Mouse (Mus musculus): ENCODE measurements around the gene Ndufb6. TPM values are rescaled to one million over a fixed set of nuclear protein-coding genes. Genes with fewer than 3 reads are reported as not detected.

Ndufb6 gene
- polyA plus RNA-seq, 1 experiment from 2014 or later = 222 TPM

DNA sequence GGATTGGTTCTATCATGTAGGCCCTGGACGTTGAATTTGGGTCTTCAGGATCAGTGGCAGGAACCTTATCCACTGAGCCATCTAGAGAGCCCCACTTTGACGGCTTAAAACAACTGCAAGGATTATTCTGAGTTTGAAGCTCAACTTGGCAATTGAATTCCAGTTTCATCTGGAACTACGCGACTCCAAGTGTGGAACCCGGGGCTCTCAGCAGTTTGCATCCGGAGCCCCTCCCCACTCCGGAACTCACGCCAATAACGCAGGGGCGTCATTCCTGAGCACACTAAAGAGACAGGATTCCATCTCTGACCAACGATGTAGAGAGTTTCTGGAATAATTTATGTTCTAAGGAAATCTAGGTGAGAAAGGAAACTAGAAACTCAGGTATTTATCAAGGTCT lies 52.1 kb downstream of the Ndufb6 start:
- Histone ChIP-seq H3K4me3 (ENCODE audit: low read depth, low read length) (no peak overlapping the region), H3K27ac (ENCODE audit: low read length) (no peak overlapping the region), H3K36me3 (ENCODE audit: insufficient read depth, low read length) (peaks cover 5% of the 10 kb centered on the region; the same call in 1 of the 2 replicates), H3K9ac (replicated peaks; ENCODE audit: low read depth) (no peak overlapping the region), H3K27me3 (replicated peaks; ENCODE audit: insufficient read depth, low read length) (no peaks in the 10 kb centered on the region), H3K4me2 (replicated peaks; ENCODE audit: low read depth, low read length) (no peak overlapping the region), H3K4me1 (ENCODE audit: insufficient read depth, low read depth, low read length) (no peaks in the 10 kb centered on the region), H3K9me3 (ENCODE audit: low read length) (no peaks in the 10 kb centered on the region)
- WGBS = 72% methylated on average over 11 of the region's 11 CpGs
- TF ChIP-seq EP300 (IDR thresholded peaks at IDR 0.05) (no peak), CTCF (IDR thresholded peaks at IDR 0.05) (no peak)
- no peak for ATAC-seq
- DNase-seq (ENCODE audit: low spot score) = no peak

DNA sequence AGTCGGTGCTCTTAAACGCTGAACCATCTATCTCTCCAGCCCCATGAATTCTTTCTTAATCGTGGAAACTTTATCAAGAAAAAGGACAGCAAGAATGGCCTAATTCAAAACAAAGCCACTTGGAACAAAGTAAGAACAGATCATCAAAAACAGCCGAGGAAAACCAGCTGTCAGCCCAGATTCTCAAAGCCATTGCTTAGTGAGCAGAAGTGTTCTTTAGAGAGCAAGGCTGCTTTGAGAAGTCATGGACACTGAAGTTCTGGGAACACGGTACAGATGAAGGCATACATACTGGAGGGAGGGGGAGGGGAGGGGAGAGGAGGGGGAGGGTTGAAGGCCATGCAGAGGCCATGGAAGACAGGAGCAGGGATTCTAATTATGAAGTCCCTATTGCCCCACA lies 53.1 kb downstream of the Ndufb6 start:
- no peak for TF ChIP-seq CTCF (IDR thresholded peaks at IDR 0.05)
- H3K4me2 ChIP-seq (replicated peaks; ENCODE audit: low read depth, low read length) = no peak overlapping the region
- no peak overlapping the region for H3K9ac ChIP-seq (replicated peaks; ENCODE audit: low read depth)
- no peak overlapping the region for H3K4me3 ChIP-seq (ENCODE audit: low read depth, low read length)
- H3K27ac ChIP-seq (ENCODE audit: low read length) = no peak overlapping the region; the same call in 1 of the 2 replicates
- no peaks in the 10 kb centered on the region for H3K27me3 ChIP-seq (replicated peaks; ENCODE audit: insufficient read depth, low read length)
- H3K9me3 ChIP-seq (ENCODE audit: low read length) = no peaks in the 10 kb centered on the region
- 53% methylated on average over 5 of the region's 5 CpGs for WGBS
- DNase-seq (ENCODE audit: low spot score) = peak; percentile 78
- H3K4me1 ChIP-seq (ENCODE audit: insufficient read depth, low read depth, low read length) = no peaks in the 10 kb centered on the region
- peak; percentile 88 for ATAC-seq
- peaks cover 5% of the 10 kb centered on the region; the same call in 1 of the 2 replicates for H3K36me3 ChIP-seq (ENCODE audit: insufficient read depth, low read length)

DNA sequence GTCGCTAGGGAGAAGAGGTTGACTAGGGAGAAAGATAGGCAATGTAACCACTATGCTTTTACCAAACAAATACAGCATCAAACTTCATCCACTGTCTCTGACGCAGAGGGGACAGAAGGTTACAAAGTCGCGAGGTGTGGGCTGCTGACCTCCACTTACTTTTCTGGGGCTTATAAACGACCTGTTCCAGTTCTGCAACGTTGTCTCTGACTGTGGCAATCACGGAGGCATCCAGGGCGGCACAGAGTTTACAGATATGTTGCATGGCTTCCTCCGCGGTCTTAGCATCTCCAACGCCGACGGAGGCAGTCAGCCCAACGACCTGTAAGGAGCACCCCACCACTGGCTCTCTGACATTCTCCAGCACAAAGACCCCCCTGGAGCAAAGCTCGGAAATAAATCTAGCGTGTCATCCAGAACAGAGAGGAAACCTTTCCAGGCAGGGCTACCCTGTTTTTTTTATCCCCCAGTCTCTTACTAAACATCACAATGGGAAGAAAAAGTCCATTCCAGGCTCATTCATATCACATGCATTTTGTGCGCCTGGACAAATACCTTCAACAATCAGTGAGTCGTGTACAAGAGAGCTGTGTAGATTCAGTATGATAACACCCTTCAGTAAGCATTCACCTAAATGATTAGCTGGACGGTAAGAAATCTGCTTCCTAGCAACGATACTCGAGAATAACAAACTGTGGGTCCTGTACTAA lies 57.2 kb downstream of the Ndufb6 start:
- no peaks in the 10 kb centered on the region for H3K4me1 ChIP-seq (ENCODE audit: insufficient read depth, low read depth, low read length)
- H3K9ac ChIP-seq (replicated peaks; ENCODE audit: low read depth) = no peak overlapping the region
- 48% methylated on average over 21 of the region's 21 CpGs for WGBS
- ATAC-seq (no peak), DNase-seq (ENCODE audit: low spot score) (no peak)
- H3K4me3 ChIP-seq (ENCODE audit: low read depth, low read length) = no peak overlapping the region
- TF ChIP-seq CTCF (IDR thresholded peaks at IDR 0.05) (no peak), EP300 (IDR thresholded peaks at IDR 0.05) (no peak)
- no peaks in the 10 kb centered on the region for H3K36me3 ChIP-seq (ENCODE audit: insufficient read depth, low read length)
- no peaks in the 10 kb centered on the region for H3K27me3 ChIP-seq (replicated peaks; ENCODE audit: insufficient read depth, low read length)
- no peak overlapping the region for H3K4me2 ChIP-seq (replicated peaks; ENCODE audit: low read depth, low read length)
- H3K9me3 ChIP-seq (ENCODE audit: low read length) = no peaks in the 10 kb centered on the region
- no peak overlapping the region for H3K27ac ChIP-seq (ENCODE audit: low read length)

DNA sequence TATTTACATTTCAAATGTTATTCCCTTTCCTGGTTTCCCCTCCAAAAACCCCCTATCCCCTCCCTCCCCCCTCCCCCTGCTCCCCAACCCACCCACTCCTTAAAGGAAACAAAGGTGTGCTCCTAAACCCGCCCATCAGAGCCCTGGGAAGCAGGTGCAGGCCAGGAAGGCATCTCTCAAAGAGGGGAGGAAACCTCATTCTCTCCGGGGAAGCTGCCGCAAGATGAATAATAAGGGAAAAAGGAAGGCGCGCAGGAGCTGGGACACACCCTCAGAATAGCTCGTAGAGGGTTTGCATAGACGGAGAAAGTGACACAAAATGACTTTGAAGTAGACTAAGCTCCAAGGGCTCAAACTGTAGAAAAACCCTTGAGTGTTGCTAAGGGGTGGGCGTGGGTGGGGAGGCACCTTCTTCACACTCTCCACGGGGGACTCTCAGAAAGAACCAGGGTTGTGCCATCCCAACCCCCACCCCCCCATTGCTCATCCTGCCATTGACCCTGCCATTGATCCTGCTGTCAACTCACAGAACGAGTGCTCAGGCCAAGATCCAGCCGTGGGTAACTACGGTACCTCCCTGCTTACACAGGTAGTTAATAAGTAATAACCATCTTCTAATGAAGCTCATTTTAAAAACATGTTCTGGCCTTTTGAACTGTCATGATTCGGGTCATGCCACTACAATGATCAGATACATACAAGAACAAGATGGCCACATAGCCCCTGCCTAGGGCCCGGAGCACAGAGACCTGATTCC lies 58.0 kb downstream of the Ndufb6 start:
- TF ChIP-seq CTCF (IDR thresholded peaks at IDR 0.05) = no peak
- TF ChIP-seq EP300 (IDR thresholded peaks at IDR 0.05) = no peak
- Histone ChIP-seq H3K9ac (replicated peaks; ENCODE audit: low read depth) (no peak overlapping the region), H3K9me3 (ENCODE audit: low read length) (no peaks in the 10 kb centered on the region), H3K27ac (ENCODE audit: low read length) (no peak overlapping the region), H3K4me1 (ENCODE audit: insufficient read depth, low read depth, low read length) (no peaks in the 10 kb centered on the region), H3K36me3 (ENCODE audit: insufficient read depth, low read length) (peaks cover 2% of the 10 kb centered on the region; the same call in 1 of the 2 replicates), H3K4me3 (ENCODE audit: low read depth, low read length) (no peak overlapping the region), H3K27me3 (replicated peaks; ENCODE audit: insufficient read depth, low read length) (no peaks in the 10 kb centered on the region), H3K4me2 (replicated peaks; ENCODE audit: low read depth, low read length) (no peak overlapping the region)
- 29% methylated on average over 14 of the region's 14 CpGs for WGBS
- no peak for DNase-seq (ENCODE audit: low spot score)
- no peak for ATAC-seq

Other genes starting within 250 kb of the Ndufb6 start
- gene Aco1, start 136.3 kb downstream of the Ndufb6 start, polyA plus RNA-seq (2015; fragmentation: Nextera tagmentation; extraction: Ambion mirVana) = 38.0 and 46.0 TPM in 2 replicates
- gene Ddx58, start 39.6 kb downstream of the Ndufb6 start, polyA plus RNA-seq (2015; fragmentation: Nextera tagmentation; extraction: Ambion mirVana) = 15.3 and 18.1 TPM in 2 replicates
- 45.6 and 57.1 TPM in 2 replicates for gene Smim27, start 9.8 kb downstream of the Ndufb6 start, polyA plus RNA-seq (2015; fragmentation: Nextera tagmentation; extraction: Ambion mirVana)
- gene Topors, start 9.6 kb downstream of the Ndufb6 start, polyA plus RNA-seq (2015; fragmentation: Nextera tagmentation; extraction: Ambion mirVana) = 25.4 and 27.9 TPM in 2 replicates
- gene Tmem215, start 192.8 kb upstream of the Ndufb6 start, polyA plus RNA-seq (2015; fragmentation: Nextera tagmentation; extraction: Ambion mirVana) = 0.05 and 0.23 TPM in 2 replicates

Data from lung, postnatal 0 days (tissue).